Mouse (Mus musculus): Measurements from ENCODE around the gene Dpp8. TPM values are rescaled to one million over a fixed set of nuclear protein-coding genes. Genes with fewer than 3 reads are reported as not detected.
A peak's percentile ranks its signal among the peaks of the same experiment; 100 is the strongest.

The Dpp8 gene
- polyA plus RNA-seq, 1 experiment from 2014 or later: 37.3 TPM

DNA sequence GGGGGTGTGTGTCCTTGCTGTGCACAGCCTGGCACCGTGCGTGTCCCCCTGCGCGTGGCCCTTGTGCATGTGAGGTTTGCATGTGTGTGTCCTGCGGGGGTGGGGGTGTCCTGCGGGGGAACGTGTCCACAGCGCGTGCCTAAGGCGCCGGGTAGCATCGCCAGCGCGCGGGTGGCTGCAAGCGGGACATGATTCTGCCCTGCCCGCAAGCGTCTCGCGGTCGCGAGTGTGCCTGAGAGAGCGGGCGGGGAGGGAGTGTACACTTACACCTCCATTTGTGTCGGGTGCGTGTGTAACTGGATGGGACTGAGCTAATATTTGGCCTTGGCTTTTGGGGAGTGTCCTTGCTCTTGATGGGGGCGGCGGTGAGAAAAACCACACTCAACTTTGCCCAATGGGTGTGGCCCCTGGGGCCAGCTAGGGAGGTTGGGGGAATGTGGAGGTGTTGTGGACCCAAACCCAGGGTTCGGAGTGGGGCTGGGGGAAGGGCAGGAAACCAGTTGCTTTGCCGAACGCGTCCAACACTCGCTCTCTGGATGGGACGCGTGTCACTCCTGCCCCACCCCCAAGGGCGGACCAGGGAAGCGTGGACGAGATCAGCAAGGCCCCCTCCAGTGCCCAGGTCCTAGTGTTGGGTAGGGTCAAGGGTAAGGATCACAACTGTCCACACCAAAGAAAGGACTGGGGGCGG lies 69.6 kb downstream of the Dpp8 start:
- Histone ChIP-seq H3K4me1 (peaks cover 27% of the 10 kb centered on the region), H3K36me3 (no peaks in the 10 kb centered on the region), H3K4me2 (peak overlapping the region; percentile 100), H3K27ac (peak overlapping the region; percentile 76), H3K9me3 (replicated peaks) (peaks cover 4% of the 10 kb centered on the region), H3K4me3 (replicated peaks) (peak overlapping the region; percentile 81), H3K9ac (peak overlapping the region; percentile 76), H3K27me3 (peaks cover 12% of the 10 kb centered on the region; the same call in 1 of the 2 replicates)
- under 1% methylated on average over 39 of the region's 39 CpGs for WGBS
- peak; percentile 71 for ATAC-seq (replicated peaks; ENCODE audit: low FRiP score)

DNA sequence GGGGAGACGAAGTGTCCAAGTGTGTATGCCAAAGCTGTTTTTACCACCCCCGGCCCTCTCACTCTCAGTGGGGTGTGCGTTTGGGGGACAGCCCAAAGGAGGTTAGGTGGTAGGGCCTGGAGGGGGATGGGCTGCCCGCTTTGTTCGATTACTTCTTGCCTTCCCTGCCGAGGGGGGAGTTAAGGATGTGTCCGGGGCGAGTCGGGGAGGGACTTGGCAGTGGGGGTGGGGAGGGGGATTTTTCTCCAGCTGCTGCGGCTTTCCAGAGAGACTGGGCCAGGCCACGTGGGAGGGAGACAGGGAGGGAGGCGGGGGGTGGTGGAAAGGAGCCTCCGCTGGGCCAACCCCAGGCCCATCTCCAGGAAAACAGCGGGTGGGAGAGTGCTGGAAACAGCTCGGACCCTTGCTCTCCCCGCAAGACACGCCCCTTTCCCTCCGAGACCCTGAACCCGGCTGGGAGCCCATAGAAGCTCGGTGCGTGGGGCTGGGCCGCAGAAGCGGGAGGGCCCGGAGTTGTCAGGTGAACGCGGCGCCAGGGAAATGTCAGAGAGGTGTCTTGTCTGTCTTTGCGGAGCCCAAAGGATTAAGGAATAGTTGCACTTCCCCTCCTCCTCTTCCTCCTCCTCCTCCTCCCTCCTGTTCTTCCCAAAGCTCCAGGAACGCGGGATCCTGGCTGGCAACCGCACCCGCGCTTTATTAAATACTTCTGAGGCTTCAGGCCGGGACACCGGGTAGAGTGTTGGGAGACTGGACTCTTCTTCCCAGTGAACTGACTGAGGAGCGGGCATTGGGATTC lies 70.4 kb downstream of the Dpp8 start:
- WGBS: 4% methylated on average over 36 of the region's 36 CpGs
- peaks cover 27% of the 10 kb centered on the region for H3K4me1 ChIP-seq
- peaks cover 4% of the 10 kb centered on the region for H3K9me3 ChIP-seq (replicated peaks)
- peaks cover 12% of the 10 kb centered on the region; the same call in 1 of the 2 replicates for H3K27me3 ChIP-seq
- H3K27ac ChIP-seq: peak overlapping the region; percentile 76
- H3K9ac ChIP-seq: peak overlapping the region; percentile 76
- ATAC-seq (replicated peaks; ENCODE audit: low FRiP score): peak; percentile 72
- no peaks in the 10 kb centered on the region for H3K36me3 ChIP-seq
- H3K4me3 ChIP-seq (replicated peaks): peak overlapping the region; percentile 81
- peak overlapping the region; percentile 100 for H3K4me2 ChIP-seq

DNA sequence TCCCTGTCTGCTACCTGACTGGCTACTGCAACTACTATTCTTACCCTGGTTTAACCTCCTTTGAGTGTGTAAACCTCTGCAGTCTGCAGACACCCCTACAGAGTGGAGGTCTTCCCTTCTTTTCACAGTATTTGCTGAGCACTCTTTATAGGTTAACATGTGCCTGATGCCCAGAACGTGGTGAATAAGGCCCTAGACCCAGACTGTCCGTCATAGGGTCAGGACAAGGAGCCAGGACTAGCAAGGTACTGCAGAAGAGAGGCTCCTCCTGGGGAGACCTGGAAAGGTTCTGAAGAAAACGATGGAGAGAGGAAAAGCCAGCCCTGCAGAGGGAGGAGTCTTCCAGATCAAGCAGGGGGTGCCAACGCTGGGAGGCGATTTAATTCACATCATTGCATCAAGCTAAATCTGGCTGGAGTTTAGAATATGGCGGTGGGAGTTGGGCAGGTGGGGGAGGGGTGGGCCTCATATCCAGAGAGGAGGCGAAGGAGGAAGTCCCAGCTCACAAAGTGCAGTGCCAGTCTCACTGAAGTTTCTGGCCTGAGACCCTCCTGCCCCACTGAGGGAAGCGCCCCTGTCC lies 71.0 kb downstream of the Dpp8 start:
- Histone ChIP-seq H3K9me3 (replicated peaks) (peaks cover 4% of the 10 kb centered on the region), H3K36me3 (no peaks in the 10 kb centered on the region), H3K9ac (peak overlapping the region; percentile 76; the same call in 1 of the 2 replicates), H3K4me1 (peaks cover 27% of the 10 kb centered on the region), H3K27me3 (peaks cover 12% of the 10 kb centered on the region; the same call in 1 of the 2 replicates), H3K4me3 (replicated peaks) (peak overlapping the region; percentile 81), H3K27ac (no peak overlapping the region), H3K4me2 (peak overlapping the region; percentile 100)
- 41% methylated on average over 8 of the region's 8 CpGs for WGBS
- no peak for ATAC-seq (replicated peaks; ENCODE audit: low FRiP score)

DNA sequence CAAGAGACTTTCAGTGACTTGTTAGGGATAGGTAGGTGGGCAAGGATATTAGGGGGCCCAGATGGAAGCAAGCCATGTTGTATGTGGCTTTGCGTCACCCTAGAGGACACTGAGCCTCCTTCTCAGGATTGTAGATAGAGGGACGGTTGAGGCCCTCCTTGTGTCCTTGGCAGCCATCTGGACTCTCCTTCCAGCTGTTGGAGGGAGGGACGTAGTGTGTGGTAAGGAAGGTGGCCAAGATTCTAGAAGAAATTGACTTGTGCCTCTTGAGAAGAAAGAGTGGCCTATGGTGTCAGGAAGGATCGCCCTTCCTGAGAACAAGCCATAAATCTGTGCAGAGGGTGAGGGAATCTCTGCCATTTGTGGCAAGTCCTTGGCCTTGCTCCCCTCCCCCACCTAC lies 74.6 kb downstream of the Dpp8 start:
- WGBS: 60% methylated on average over 4 of the region's 4 CpGs
- Histone ChIP-seq H3K9ac (no peak overlapping the region), H3K4me3 (replicated peaks) (no peak overlapping the region), H3K4me2 (no peak overlapping the region), H3K4me1 (peaks cover 30% of the 10 kb centered on the region), H3K36me3 (no peaks in the 10 kb centered on the region), H3K27ac (no peak overlapping the region), H3K9me3 (replicated peaks) (no peaks in the 10 kb centered on the region), H3K27me3 (peaks cover 12% of the 10 kb centered on the region; the same call in 1 of the 2 replicates)
- ATAC-seq (replicated peaks; ENCODE audit: low FRiP score): no peak

DNA sequence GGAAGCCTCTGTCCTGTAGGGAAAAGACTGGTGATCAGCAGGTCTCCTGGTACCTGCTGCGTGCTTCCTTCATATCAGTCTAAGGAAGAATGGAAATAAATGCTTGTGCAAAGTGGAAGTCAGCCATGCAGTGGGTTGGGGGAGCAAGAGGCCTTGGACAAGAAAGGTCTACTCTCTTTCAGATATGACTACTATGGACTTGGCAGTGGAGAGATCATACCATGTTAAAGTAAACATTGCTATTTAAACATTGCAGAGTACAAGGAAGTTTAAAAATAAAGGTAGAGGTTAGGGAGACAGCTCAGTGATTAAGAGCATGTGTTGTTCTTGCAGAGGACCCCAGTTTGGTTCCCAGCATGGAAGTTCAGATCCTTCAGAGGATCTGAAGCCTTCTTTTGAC lies 75.7 kb downstream of the Dpp8 start:
- WGBS: 84% methylated on average over 1 of the region's 1 CpGs
- peaks cover 19% of the 10 kb centered on the region for H3K4me1 ChIP-seq

DNA sequence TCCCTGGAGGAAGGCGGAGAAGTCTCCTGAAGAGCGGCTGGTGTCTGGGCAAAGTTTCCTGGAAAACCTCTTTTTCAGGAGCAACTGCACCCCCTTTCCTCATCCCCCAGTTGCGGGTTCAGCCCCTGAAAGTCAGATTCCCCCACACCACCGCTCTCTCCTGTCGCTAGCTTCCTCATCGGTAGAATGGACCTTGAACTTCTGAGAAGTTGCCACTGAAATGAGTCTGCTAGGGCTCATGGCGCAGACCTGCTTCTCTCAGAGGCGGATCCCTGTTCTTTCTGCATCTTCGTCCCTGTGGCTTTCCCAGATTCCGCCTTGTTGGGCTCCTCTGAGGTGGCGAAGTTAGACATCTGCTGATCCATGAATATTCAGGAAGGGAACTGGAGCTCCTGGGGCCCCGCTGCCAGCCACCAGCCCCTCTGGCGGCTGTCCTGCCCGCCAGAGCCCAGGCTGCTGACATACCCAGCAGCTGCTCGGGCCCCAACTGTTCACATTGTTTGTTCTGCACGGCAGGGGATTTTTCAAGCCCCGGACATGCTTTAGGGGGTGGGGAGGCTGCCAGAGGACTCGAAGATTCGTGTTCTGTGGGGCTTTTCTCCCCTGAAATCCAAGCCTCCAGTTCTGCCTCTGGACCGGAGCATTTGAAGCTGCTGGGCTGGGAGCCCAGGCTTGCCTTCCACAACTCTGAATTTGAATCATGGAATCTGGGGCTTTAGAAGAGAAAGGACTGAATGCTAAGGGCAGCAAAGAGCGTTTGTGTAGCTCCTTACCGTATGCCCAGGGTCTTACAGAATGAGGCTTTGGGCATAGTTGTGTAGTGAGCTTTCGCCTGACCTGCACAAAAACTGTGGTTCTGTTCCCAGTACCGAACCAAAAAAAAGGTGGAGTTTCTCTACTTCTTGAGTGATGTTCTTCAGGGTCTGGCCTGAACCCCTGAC lies 77.2 kb downstream of the Dpp8 start:
- Histone ChIP-seq H3K4me3 (replicated peaks) (peak overlapping the region; percentile 17), H3K9me3 (replicated peaks) (no peaks in the 10 kb centered on the region), H3K4me2 (peak overlapping the region; percentile 51), H3K9ac (peak overlapping the region; percentile 32; the same call in 1 of the 2 replicates), H3K4me1 (peaks cover 10% of the 10 kb centered on the region), H3K27me3 (no peaks in the 10 kb centered on the region), H3K27ac (peak overlapping the region; percentile 33), H3K36me3 (no peaks in the 10 kb centered on the region)
- ATAC-seq (replicated peaks; ENCODE audit: low FRiP score): no peak
- 18% methylated on average over 24 of the region's 24 CpGs for WGBS

More for the DNA sequence above, 75.7 kb downstream of the Dpp8 start:
- no peak overlapping the region for H3K9ac ChIP-seq
- H3K27me3 ChIP-seq: peaks cover 12% of the 10 kb centered on the region; the same call in 1 of the 2 replicates
- no peak for ATAC-seq (replicated peaks; ENCODE audit: low FRiP score)
- no peak overlapping the region for H3K4me3 ChIP-seq (replicated peaks)
- no peak overlapping the region for H3K4me2 ChIP-seq
- no peak overlapping the region for H3K27ac ChIP-seq
- H3K9me3 ChIP-seq (replicated peaks): no peaks in the 10 kb centered on the region
- no peaks in the 10 kb centered on the region for H3K36me3 ChIP-seq

DNA sequence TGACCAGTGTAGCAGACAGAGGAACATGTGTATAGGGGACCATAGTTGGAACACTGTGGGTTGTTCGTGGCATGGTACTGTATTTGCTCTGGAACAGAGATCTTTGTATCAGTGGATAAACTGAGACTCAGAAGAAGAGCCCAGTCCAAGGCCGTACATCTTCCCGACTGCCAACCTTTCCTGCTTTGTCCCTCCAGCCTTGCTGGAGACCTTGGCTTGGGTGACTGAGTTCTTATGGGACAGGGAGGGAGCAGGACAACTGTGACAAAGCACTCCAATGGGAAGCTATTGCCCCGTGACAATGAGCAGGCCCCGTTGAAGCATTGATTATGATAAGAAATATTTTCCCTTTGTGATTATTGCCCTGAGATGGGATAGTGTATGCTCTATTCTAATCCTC lies 79.5 kb downstream of the Dpp8 start:
- no peaks in the 10 kb centered on the region for H3K36me3 ChIP-seq
- H3K9ac ChIP-seq: no peak overlapping the region
- no peaks in the 10 kb centered on the region for H3K27me3 ChIP-seq
- 84% methylated on average over 5 of the region's 5 CpGs for WGBS
- H3K4me2 ChIP-seq: no peak overlapping the region
- no peak overlapping the region for H3K4me3 ChIP-seq (replicated peaks)
- no peaks in the 10 kb centered on the region for H3K9me3 ChIP-seq (replicated peaks)
- H3K4me1 ChIP-seq: peaks cover 10% of the 10 kb centered on the region
- no peak for ATAC-seq (replicated peaks; ENCODE audit: low FRiP score)
- H3K27ac ChIP-seq: no peak overlapping the region

DNA sequence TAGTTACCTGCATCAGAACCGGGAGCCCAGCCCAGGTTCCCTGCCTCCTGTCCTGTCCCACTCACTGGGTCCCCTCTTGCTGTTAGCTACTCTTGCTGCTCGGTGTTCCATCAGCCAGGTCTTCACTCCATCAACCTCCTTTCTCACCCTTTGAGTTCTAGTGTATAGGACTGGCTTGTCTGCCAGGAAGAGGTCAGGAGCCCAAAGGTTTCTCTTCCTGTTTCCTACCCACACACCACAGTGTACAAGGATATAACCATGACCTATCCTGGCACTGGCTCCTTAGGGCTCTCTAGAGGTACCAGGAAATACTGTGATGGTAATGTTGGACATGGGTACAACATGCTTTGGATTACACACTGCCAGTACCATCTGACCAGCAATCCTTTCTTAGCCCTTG lies 81.5 kb downstream of the Dpp8 start:
- no peaks in the 10 kb centered on the region for H3K27me3 ChIP-seq
- no peak overlapping the region for H3K27ac ChIP-seq
- no peak overlapping the region for H3K9ac ChIP-seq
- no peak overlapping the region for H3K4me2 ChIP-seq
- WGBS: 88% methylated on average over 2 of the region's 2 CpGs
- H3K9me3 ChIP-seq (replicated peaks): no peaks in the 10 kb centered on the region
- H3K4me3 ChIP-seq (replicated peaks): no peak overlapping the region
- peaks cover 2% of the 10 kb centered on the region; the same call in 1 of the 2 replicates for H3K36me3 ChIP-seq
- no peak for ATAC-seq (replicated peaks; ENCODE audit: low FRiP score)
- peaks cover 10% of the 10 kb centered on the region for H3K4me1 ChIP-seq

DNA sequence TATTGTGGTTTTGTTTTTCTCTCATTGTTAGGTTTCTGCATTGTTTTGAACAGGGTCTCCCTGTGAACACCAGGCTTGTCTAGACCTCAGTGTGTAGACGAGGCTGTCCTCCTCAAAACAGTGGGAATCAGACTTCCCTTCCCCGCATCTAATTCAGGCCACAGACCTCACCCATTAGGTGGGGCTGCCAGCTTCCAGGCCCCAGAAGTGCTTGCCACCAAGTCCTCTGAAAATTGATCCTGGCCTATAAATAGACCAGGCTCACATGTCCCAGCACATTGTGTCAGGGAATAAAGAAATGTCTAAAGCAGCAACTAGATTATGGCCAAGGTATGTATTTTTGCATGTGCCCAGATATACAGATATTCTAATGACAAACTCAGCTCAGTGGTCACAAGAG lies 83.7 kb downstream of the Dpp8 start:
- no peaks in the 10 kb centered on the region for H3K27me3 ChIP-seq
- no peak for ATAC-seq (replicated peaks; ENCODE audit: low FRiP score)
- H3K4me1 ChIP-seq: no peaks in the 10 kb centered on the region
- H3K4me3 ChIP-seq (replicated peaks): no peak overlapping the region
- WGBS: 69% methylated on average over 2 of the region's 2 CpGs
- H3K9me3 ChIP-seq (replicated peaks): no peaks in the 10 kb centered on the region
- H3K4me2 ChIP-seq: no peak overlapping the region
- H3K27ac ChIP-seq: no peak overlapping the region
- H3K36me3 ChIP-seq: peaks cover 5% of the 10 kb centered on the region; the same call in 1 of the 2 replicates
- no peak overlapping the region for H3K9ac ChIP-seq

DNA sequence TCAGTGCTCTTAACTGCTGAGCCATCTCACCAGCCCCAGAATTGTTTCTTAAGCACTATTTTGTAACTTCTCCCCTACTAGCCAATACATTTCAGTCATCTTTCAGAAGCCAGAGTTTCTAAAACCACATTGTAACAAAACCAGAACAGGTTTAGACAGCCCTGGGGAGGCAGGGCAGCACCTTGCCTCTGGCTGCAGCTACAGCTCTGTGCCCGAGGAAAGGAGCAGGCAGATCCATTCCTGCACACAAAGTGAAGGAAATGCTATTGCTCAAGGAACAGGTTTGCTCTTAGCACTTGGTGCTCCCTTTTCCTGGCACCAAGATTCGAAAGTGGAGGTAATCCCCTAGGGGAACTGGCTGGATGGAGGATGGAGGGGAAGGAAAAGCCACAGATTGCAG lies 85.3 kb downstream of the Dpp8 start:
- no peaks in the 10 kb centered on the region for H3K9me3 ChIP-seq (replicated peaks)
- H3K4me2 ChIP-seq: no peak overlapping the region
- peaks cover 5% of the 10 kb centered on the region; the same call in 1 of the 2 replicates for H3K36me3 ChIP-seq
- H3K4me1 ChIP-seq: 0 out of 2 replicates have a peak, but pooled peaks cover 2% of the 10 kb centered on the region
- no peak overlapping the region for H3K27ac ChIP-seq
- no peak for ATAC-seq (replicated peaks; ENCODE audit: low FRiP score)
- H3K9ac ChIP-seq: no peak overlapping the region
- peaks cover 13% of the 10 kb centered on the region for H3K27me3 ChIP-seq
- 64% methylated on average over 2 of the region's 2 CpGs for WGBS
- no peak overlapping the region for H3K4me3 ChIP-seq (replicated peaks)

DNA sequence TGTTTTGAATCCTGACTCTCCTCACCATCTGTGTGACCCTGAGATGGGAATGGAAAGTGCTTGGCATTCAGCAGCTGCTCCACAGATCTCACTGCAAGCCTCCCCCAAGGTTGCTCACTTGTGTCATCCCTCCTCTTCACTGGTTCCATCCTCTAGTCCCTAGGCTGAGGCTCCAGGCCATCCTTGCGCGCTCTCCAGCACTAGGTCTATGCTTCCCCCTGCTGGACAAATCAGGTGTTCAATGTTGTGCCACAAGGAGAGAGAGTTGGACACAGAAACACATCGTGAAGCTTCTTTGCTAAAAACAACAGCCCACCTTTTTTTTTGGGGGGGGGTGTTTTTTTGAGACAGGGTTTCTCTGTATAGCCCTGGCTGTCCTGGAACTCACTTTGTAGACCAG lies 88.7 kb downstream of the Dpp8 start:
- H3K27me3 ChIP-seq: peaks cover 42% of the 10 kb centered on the region
- H3K4me3 ChIP-seq (replicated peaks): no peak overlapping the region
- WGBS: 7% methylated on average over 3 of the region's 3 CpGs
- no peak overlapping the region for H3K27ac ChIP-seq
- no peaks in the 10 kb centered on the region for H3K9me3 ChIP-seq (replicated peaks)
- ATAC-seq (replicated peaks; ENCODE audit: low FRiP score): 0 out of 2 replicates have a peak, but pooled peaks have one; percentile 34
- no peak overlapping the region for H3K9ac ChIP-seq
- no peak overlapping the region for H3K4me2 ChIP-seq
- H3K36me3 ChIP-seq: peaks cover 11% of the 10 kb centered on the region; the same call in 1 of the 2 replicates
- peaks cover 12% of the 10 kb centered on the region for H3K4me1 ChIP-seq
